Mouse (Mus musculus) lung, postnatal 0 days (tissue): ENCODE data around the gene Evi2b.

Experiments
- CTCF ChIP-seq: IDR thresholded peaks from 2 replicates; pipeline ENCODE4 v1.5.1; 2016; ENCODE audit warnings: antibody characterized with exemption, mild to moderate bottlenecking
- EP300 ChIP-seq: IDR thresholded peaks from 2 replicates; pipeline ENCODE4 v1.6.1; 2016; ENCODE audit warnings: antibody characterized with exemption, mild to moderate bottlenecking, control low read depth

- TF ChIP-seq EP300 (no peak), CTCF (no peak)
These were observed 3.0 kb upstream of the Evi2b start for GRCm38 (mm10) chr11:79526549-79526948.
